Mouse (Mus musculus): ENCODE data around the gene Ptprs.

DNA sequence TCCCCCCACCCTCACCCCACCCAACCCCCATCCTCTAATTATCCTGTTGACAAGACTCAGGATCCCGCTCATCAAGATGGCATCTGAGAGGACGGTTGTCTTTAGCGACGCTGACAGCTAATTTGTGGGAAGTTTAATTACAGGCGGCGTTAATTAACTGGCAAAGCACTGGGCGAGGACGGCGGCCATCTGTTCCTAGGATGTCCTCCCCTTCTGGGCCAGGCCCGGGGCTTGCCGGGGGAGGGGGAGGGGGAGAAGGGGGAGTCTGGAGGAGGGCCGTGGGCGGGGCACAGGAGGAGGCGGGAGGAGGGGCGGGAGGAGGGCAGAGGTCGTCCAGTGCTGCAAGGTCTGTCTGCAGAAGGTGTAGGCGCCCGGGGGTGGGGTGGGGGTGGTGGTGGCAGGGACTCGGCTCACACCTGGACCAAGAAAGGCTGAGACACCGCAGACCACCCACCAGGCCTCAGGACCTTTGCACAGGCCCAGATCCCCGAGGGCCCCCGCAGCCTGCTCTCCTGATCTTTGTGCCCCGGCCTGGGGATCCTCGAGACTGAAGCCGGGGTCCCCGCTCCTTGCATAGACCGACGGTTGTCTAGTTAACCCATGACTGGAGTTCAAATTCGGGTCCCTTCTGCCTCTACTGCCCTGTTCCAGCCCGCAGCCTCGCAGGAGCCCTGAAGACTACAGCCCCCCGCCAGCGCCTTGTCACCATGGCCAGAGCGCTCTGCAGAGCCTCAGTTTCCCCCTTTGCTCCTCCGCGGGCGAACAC, 33.6 kb upstream of the Ptprs start:
- no peak for TF ChIP-seq CTCF (IDR thresholded peaks at IDR 0.05; ENCODE audit: extremely low read depth, insufficient read depth, low read length)
- no peak for TF ChIP-seq POLR2A (IDR thresholded peaks at IDR 0.05; ENCODE audit: extremely low read depth, insufficient read depth, low read length)

All from cortical plate, adult 2 months (tissue).